Mouse (Mus musculus): ENCODE data around the gene Spock2. TPM values are rescaled to one million over a fixed set of nuclear protein-coding genes. Genes with fewer than 3 reads are reported as not detected.

The Spock2 gene
- polyA plus RNA-seq, 1 experiment = 19.8 TPM

GRCm38 (mm10) chr10:60077736-60078560 lies 28.1 kb upstream of the Spock2 start:
- peaks cover 18% of the 10 kb centered on the region for H3K4me1 ChIP-seq (replicated peaks; ENCODE audit: control insufficient read depth, insufficient read depth, low read length)
- TF ChIP-seq CTCF (IDR thresholded peaks at IDR 0.05; ENCODE audit: borderline replicate concordance, control insufficient read depth, extremely low read depth, insufficient read depth, low read length, poor library complexity) (no peak), POLR2A (IDR thresholded peaks at IDR 0.05; ENCODE audit: control insufficient read depth, extremely low read depth, insufficient read depth, low read length, poor library complexity) (no peak)
- no peak for DNase-seq
- H3K27me3 ChIP-seq (ENCODE audit: control insufficient read depth, insufficient read depth, low read length) = no peaks in the 10 kb centered on the region
- H3K36me3 ChIP-seq (ENCODE audit: control insufficient read depth, insufficient read depth, low read length) = no peaks in the 10 kb centered on the region
- 74% methylated on average over 18 of the region's 18 CpGs for WGBS
- H3K27ac ChIP-seq (ENCODE audit: control insufficient read depth, insufficient read depth, low read length) = no peak overlapping the region
- no peak overlapping the region for H3K4me3 ChIP-seq (ENCODE audit: control insufficient read depth, insufficient read depth, low read length)

- Histone ChIP-seq H3K4me1 (replicated peaks; ENCODE audit: control insufficient read depth, insufficient read depth, low read length) (peaks cover 18% of the 10 kb centered on the region), H3K4me3 (ENCODE audit: control insufficient read depth, insufficient read depth, low read length) (no peak overlapping the region), H3K36me3 (ENCODE audit: control insufficient read depth, insufficient read depth, low read length) (no peaks in the 10 kb centered on the region), H3K27me3 (ENCODE audit: control insufficient read depth, insufficient read depth, low read length) (no peaks in the 10 kb centered on the region), H3K27ac (ENCODE audit: control insufficient read depth, insufficient read depth, low read length) (no peak overlapping the region)
- WGBS = 55% methylated on average over 5 of the region's 5 CpGs
- no peak for DNase-seq
- no peak for TF ChIP-seq POLR2A (IDR thresholded peaks at IDR 0.05; ENCODE audit: control insufficient read depth, extremely low read depth, insufficient read depth, low read length, poor library complexity)
- no peak for TF ChIP-seq CTCF (IDR thresholded peaks at IDR 0.05; ENCODE audit: borderline replicate concordance, control insufficient read depth, extremely low read depth, insufficient read depth, low read length, poor library complexity)
Measured at GRCm38 (mm10) chr10:60078561-60078917, 27.5 kb upstream of the Spock2 start.

GRCm38 (mm10) chr10:60080171-60080570 lies 25.8 kb upstream of the Spock2 start:
- H3K36me3 ChIP-seq (ENCODE audit: control insufficient read depth, insufficient read depth, low read length) = no peaks in the 10 kb centered on the region
- no peak for DNase-seq
- no peak overlapping the region for H3K4me3 ChIP-seq (ENCODE audit: control insufficient read depth, insufficient read depth, low read length)
- WGBS = 89% methylated on average over 3 of the region's 3 CpGs
- no peaks in the 10 kb centered on the region for H3K27me3 ChIP-seq (ENCODE audit: control insufficient read depth, insufficient read depth, low read length)
- TF ChIP-seq POLR2A (IDR thresholded peaks at IDR 0.05; ENCODE audit: control insufficient read depth, extremely low read depth, insufficient read depth, low read length, poor library complexity) (no peak), CTCF (IDR thresholded peaks at IDR 0.05; ENCODE audit: borderline replicate concordance, control insufficient read depth, extremely low read depth, insufficient read depth, low read length, poor library complexity) (no peak)
- peaks cover 18% of the 10 kb centered on the region for H3K4me1 ChIP-seq (replicated peaks; ENCODE audit: control insufficient read depth, insufficient read depth, low read length)
- no peak overlapping the region for H3K27ac ChIP-seq (ENCODE audit: control insufficient read depth, insufficient read depth, low read length)

GRCm38 (mm10) chr10:60080601-60080981 lies 25.4 kb upstream of the Spock2 start:
- TF ChIP-seq CTCF (IDR thresholded peaks at IDR 0.05; ENCODE audit: borderline replicate concordance, control insufficient read depth, extremely low read depth, insufficient read depth, low read length, poor library complexity) (no peak), POLR2A (IDR thresholded peaks at IDR 0.05; ENCODE audit: control insufficient read depth, extremely low read depth, insufficient read depth, low read length, poor library complexity) (no peak)
- peaks cover 18% of the 10 kb centered on the region for H3K4me1 ChIP-seq (replicated peaks; ENCODE audit: control insufficient read depth, insufficient read depth, low read length)
- 14% methylated on average over 5 of the region's 5 CpGs for WGBS

DNA sequence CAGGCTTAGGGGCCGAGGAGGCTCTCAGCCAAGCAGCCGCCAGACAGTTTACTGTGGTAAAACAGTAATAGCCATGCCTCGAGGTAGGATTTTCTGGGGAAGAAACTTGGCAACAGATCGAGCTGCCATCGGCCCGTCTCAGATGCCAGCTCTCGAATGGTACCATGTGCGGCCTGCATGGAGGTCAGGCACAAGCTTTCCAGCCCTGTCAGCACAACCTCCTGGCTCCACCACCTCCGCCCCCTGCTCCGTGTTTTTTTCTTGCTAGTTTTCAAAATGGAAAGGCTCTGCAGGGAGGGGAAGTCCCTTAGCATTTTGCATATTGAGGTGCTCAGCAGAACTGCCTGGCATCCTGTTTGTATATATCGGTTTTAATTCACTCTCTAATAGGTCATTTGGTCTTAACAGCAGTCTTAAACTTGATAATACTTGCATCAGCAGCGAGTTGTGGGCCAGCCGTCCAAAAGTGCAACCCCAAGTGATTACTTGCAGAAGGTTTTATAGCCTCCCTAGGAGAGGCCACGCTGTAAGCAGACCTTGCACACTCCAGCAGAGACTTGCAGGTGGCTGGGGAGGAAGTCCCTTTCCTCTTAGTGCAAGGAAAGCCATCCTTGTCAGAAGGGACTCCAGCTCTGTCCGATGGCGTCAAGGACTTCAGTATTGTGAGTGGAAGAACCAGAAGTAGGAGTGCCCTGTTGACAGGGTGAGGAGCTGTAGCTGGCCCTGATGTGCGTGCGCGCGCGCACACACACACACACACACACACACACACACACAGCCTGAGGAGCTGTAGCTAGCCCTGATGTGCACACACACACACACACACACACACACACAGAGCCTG lies 24.8 kb upstream of the Spock2 start:
- H3K4me1 ChIP-seq (replicated peaks; ENCODE audit: control insufficient read depth, insufficient read depth, low read length) = peaks cover 18% of the 10 kb centered on the region
- DNase-seq = peak; percentile 33
- no peak overlapping the region for H3K4me3 ChIP-seq (ENCODE audit: control insufficient read depth, insufficient read depth, low read length)
- TF ChIP-seq POLR2A (IDR thresholded peaks at IDR 0.05; ENCODE audit: control insufficient read depth, extremely low read depth, insufficient read depth, low read length, poor library complexity) = no peak
- no peak for TF ChIP-seq CTCF (IDR thresholded peaks at IDR 0.05; ENCODE audit: borderline replicate concordance, control insufficient read depth, extremely low read depth, insufficient read depth, low read length, poor library complexity)
- H3K36me3 ChIP-seq (ENCODE audit: control insufficient read depth, insufficient read depth, low read length) = no peaks in the 10 kb centered on the region
- H3K27ac ChIP-seq (ENCODE audit: control insufficient read depth, insufficient read depth, low read length) = peak overlapping the region; percentile 42
- WGBS = 23% methylated on average over 21 of the region's 21 CpGs
- no peaks in the 10 kb centered on the region for H3K27me3 ChIP-seq (ENCODE audit: control insufficient read depth, insufficient read depth, low read length)

More at GRCm38 (mm10) chr10:60080601-60080981, 25.4 kb upstream of the Spock2 start:
- Histone ChIP-seq H3K4me3 (ENCODE audit: control insufficient read depth, insufficient read depth, low read length) (no peak overlapping the region), H3K27ac (ENCODE audit: control insufficient read depth, insufficient read depth, low read length) (peak overlapping the region; percentile 42), H3K27me3 (ENCODE audit: control insufficient read depth, insufficient read depth, low read length) (no peaks in the 10 kb centered on the region), H3K36me3 (ENCODE audit: control insufficient read depth, insufficient read depth, low read length) (no peaks in the 10 kb centered on the region)
- peak; percentile 11 for DNase-seq

DNA sequence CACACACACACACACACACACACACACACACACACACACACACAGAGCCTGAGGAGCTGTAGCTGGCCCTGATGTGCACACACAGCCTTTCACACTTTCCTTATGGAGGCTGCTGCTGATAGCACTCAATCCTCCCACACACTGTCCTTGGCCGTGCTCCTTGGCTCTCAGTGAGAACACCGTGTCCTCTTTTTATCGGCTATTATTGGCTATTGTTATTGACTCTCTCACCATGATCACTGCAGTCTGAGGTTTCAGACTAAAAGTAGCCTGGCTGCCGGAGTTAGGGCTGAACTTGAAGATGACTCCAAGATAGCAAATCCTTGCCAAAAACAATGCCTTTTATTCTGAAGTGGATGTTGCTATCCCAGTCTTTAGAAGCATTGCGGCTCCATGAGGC lies 24.1 kb upstream of the Spock2 start:
- Histone ChIP-seq H3K4me3 (ENCODE audit: control insufficient read depth, insufficient read depth, low read length) (no peak overlapping the region), H3K27me3 (ENCODE audit: control insufficient read depth, insufficient read depth, low read length) (no peaks in the 10 kb centered on the region), H3K27ac (ENCODE audit: control insufficient read depth, insufficient read depth, low read length) (no peak overlapping the region), H3K4me1 (replicated peaks; ENCODE audit: control insufficient read depth, insufficient read depth, low read length) (peaks cover 18% of the 10 kb centered on the region), H3K36me3 (ENCODE audit: control insufficient read depth, insufficient read depth, low read length) (no peaks in the 10 kb centered on the region)
- no peak for DNase-seq
- TF ChIP-seq POLR2A (IDR thresholded peaks at IDR 0.05; ENCODE audit: control insufficient read depth, extremely low read depth, insufficient read depth, low read length, poor library complexity) (no peak), CTCF (IDR thresholded peaks at IDR 0.05; ENCODE audit: borderline replicate concordance, control insufficient read depth, extremely low read depth, insufficient read depth, low read length, poor library complexity) (no peak)
- 91% methylated on average over 5 of the region's 5 CpGs for WGBS
